Mouse (Mus musculus) macrophage (primary cell): Measurements from ENCODE around the gene Six3. TPM values are rescaled to one million over a fixed set of nuclear protein-coding genes. Genes with fewer than 3 reads are reported as not detected.

ENCODE experiments used
- H3K27ac ChIP-seq: fragments of 350-480 bp; formaldehyde crosslinking; 2 replicates; pipeline ENCODE4 v1.9.0; 2021
- H3K36me3 ChIP-seq: fragments of 350-480 bp; formaldehyde crosslinking; 2 replicates; pipeline ENCODE4 v1.9.0; 2021; ENCODE audit errors: inconsistent target
- H3K4me3 ChIP-seq: fragments of 350-480 bp; formaldehyde crosslinking; 2 replicates; pipeline ENCODE4 v1.9.0; 2021; ENCODE audit errors: inconsistent target
- H3K79me2 ChIP-seq: fragments of 350-480 bp; formaldehyde crosslinking; 2 replicates; pipeline ENCODE4 v1.9.0; 2021; ENCODE audit errors: inconsistent target
- WGBS: methylation state at CpG from one replicate; pipeline ENCODE4 v1.1.7; 2026; ENCODE audit warnings: inconsistent platforms; ENCODE audit not compliant: missing documents; 5-methylcytosine and 5-hydroxymethylcytosine counted together
- polyA plus RNA-seq: library from polyadenylated mRNA; stranded (reverse); fragments of 250-400 nt; gene quantifications from 3 replicates; pipeline ENCODE4 v1.2.4, GENCODE M21; 2018; ENCODE audit warnings: inconsistent platforms

The Six3 gene
- polyA plus RNA-seq, 1 experiment from 2014 or later = not detected

- 7% methylated on average over 32 of the region's 42 CpGs for WGBS
Observed at GRCm38 (mm10) chr17:85608366-85609093, 4.9 kb upstream of the Six3 start.

GRCm38 (mm10) chr17:85609094-85609425, 4.3 kb upstream of the Six3 start:
- no peak overlapping the region for H3K27ac ChIP-seq
- no peak overlapping the region for H3K4me3 ChIP-seq
- H3K36me3 ChIP-seq = no peaks in the 10 kb centered on the region
- 4% methylated on average over 13 of the region's 13 CpGs for WGBS
- no peaks in the 10 kb centered on the region for H3K79me2 ChIP-seq

More at GRCm38 (mm10) chr17:85608366-85609093, 4.9 kb upstream of the Six3 start:
- no peaks in the 10 kb centered on the region for H3K36me3 ChIP-seq
- no peaks in the 10 kb centered on the region for H3K79me2 ChIP-seq
- H3K4me3 ChIP-seq = no peak overlapping the region
- no peak overlapping the region for H3K27ac ChIP-seq

GRCm38 (mm10) chr17:85609621-85610392, 3.6 kb upstream of the Six3 start:
- H3K79me2 ChIP-seq = no peaks in the 10 kb centered on the region
- H3K4me3 ChIP-seq = no peak overlapping the region
- H3K36me3 ChIP-seq = no peaks in the 10 kb centered on the region
- H3K27ac ChIP-seq = no peak overlapping the region
- 9% methylated on average over 13 of the region's 13 CpGs for WGBS

GRCm38 (mm10) chr17:85610393-85611115, 2.9 kb upstream of the Six3 start:
- Histone ChIP-seq H3K4me3 (no peak overlapping the region), H3K36me3 (no peaks in the 10 kb centered on the region), H3K27ac (no peak overlapping the region), H3K79me2 (no peaks in the 10 kb centered on the region)
- WGBS = 12% methylated on average over 11 of the region's 11 CpGs

GRCm38 (mm10) chr17:85611521-85612515, 1.6 kb upstream of the Six3 start:
- Histone ChIP-seq H3K79me2 (no peaks in the 10 kb centered on the region), H3K4me3 (no peak overlapping the region), H3K27ac (no peak overlapping the region), H3K36me3 (no peaks in the 10 kb centered on the region)
- 11% methylated on average over 18 of the region's 19 CpGs for WGBS

- H3K4me3 ChIP-seq = no peak overlapping the region
- H3K79me2 ChIP-seq = no peaks in the 10 kb centered on the region
- H3K27ac ChIP-seq = no peak overlapping the region
- WGBS = 6% methylated on average over 31 of the region's 31 CpGs
- no peaks in the 10 kb centered on the region for H3K36me3 ChIP-seq
Observed at GRCm38 (mm10) chr17:85612526-85613265, 712 bp upstream of the Six3 start.

- H3K4me3 ChIP-seq = no peak overlapping the region
- H3K79me2 ChIP-seq = no peaks in the 10 kb centered on the region
- no peaks in the 10 kb centered on the region for H3K36me3 ChIP-seq
- H3K27ac ChIP-seq = no peak overlapping the region
- 12% methylated on average over 27 of the region's 30 CpGs for WGBS
Observed at GRCm38 (mm10) chr17:85614011-85614721, 758 bp downstream of the Six3 start.

GRCm38 (mm10) chr17:85614722-85615331, 1.4 kb downstream of the Six3 start:
- Histone ChIP-seq H3K36me3 (no peaks in the 10 kb centered on the region), H3K4me3 (no peak overlapping the region), H3K27ac (no peak overlapping the region), H3K79me2 (no peaks in the 10 kb centered on the region)
- WGBS = 7% methylated on average over 37 of the region's 38 CpGs

GRCm38 (mm10) chr17:85615586-85615985, 2.2 kb downstream of the Six3 start:
- Histone ChIP-seq H3K36me3 (no peaks in the 10 kb centered on the region), H3K79me2 (no peaks in the 10 kb centered on the region), H3K4me3 (no peak overlapping the region), H3K27ac (no peak overlapping the region)
- 4% methylated on average over 4 of the region's 4 CpGs for WGBS

- Histone ChIP-seq H3K36me3 (no peaks in the 10 kb centered on the region), H3K4me3 (no peak overlapping the region), H3K27ac (no peak overlapping the region), H3K79me2 (no peaks in the 10 kb centered on the region)
- WGBS = 8% methylated on average over 34 of the region's 41 CpGs
Observed at GRCm38 (mm10) chr17:85616526-85617500, 3.4 kb downstream of the Six3 start.

GRCm38 (mm10) chr17:85617566-85618358, 4.4 kb downstream of the Six3 start:
- Histone ChIP-seq H3K4me3 (no peak overlapping the region), H3K79me2 (no peaks in the 10 kb centered on the region), H3K36me3 (no peaks in the 10 kb centered on the region), H3K27ac (no peak overlapping the region)
- 3% methylated on average over 36 of the region's 36 CpGs for WGBS
